In genomic region chr4:41097871-41098576, GRCm38 (mm10) we compare ENCODE assay signal across 8 mouse cellular contexts. TPM values are rescaled to one million over a fixed set of nuclear protein-coding genes. Genes with fewer than 3 reads are reported as not detected.
DNase-seq lines count a peak whose midpoint lies in the region; ATAC-seq lines count a peak whose summit lies in the region.

Aqp3 (minus strand) TSS chr4:41098183.

- no peaks in the 10 kb centered on the region for H3K36me3 ChIP-seq in heart, embryonic 14.5 days (ENCODE audit: control insufficient read depth, insufficient read depth, low read length)
- no peaks in the 10 kb centered on the region for H3K36me3 ChIP-seq in kidney, embryonic 16.5 days (ENCODE audit: insufficient read depth, low read length)

- 1% methylated on average over 42 of the region's 42 CpGs for WGBS in heart, embryonic 14.5 days
- WGBS in kidney, embryonic 16.5 days, result 1% methylated on average over 42 of the region's 42 CpGs

- peak; percentile 62 for DNase-seq in CD4-positive, CD25-positive, alpha-beta regulatory T cell, adult 2 months (ENCODE audit: low read depth, low spot score)
- DNase-seq in adrenal gland, postnatal 25 days, result peak; percentile 52
- DNase-seq in lung, postnatal 25 days (ENCODE audit: low spot score), result peak; percentile 24
- peak; percentile 53 to 71 for DNase-seq in spleen, postnatal 10 days (ENCODE audit: low spot score in 2 of 2)
- DNase-seq in frontal cortex, postnatal 25 days (ENCODE audit: low spot score in 2 of 2), result no peak

- peak within 1 kb of the TSS; percentile 44 to 45 for H3K4me3 ChIP-seq in heart, embryonic 14.5 days (ENCODE audit: control insufficient read depth in 1 of 2, insufficient read depth in 1 of 2, low read depth in 1 of 2, low read length in 2 of 2)
- peak within 1 kb of the TSS; percentile 43 for H3K4me3 ChIP-seq in kidney, embryonic 16.5 days (ENCODE audit: low read length)

- H3K27ac ChIP-seq in heart, embryonic 14.5 days (replicated peaks in 1 of 2; ENCODE audit: control insufficient read depth in 1 of 2, insufficient read depth in 1 of 2, low read depth in 2 of 2, low read length in 2 of 2), result no peak within 1 kb of the TSS
- H3K27ac ChIP-seq in kidney, embryonic 16.5 days (ENCODE audit: low read length), result peak within 1 kb of the TSS; percentile 50

- peaks cover 36 to 38% of the 10 kb centered on the region in 2 experiments for H3K4me1 ChIP-seq in heart, embryonic 14.5 days (ENCODE audit: control insufficient read depth in 2 of 2, insufficient read depth in 2 of 2, low read length in 2 of 2)
- peaks cover 23% of the 10 kb centered on the region for H3K4me1 ChIP-seq in kidney, embryonic 16.5 days (ENCODE audit: insufficient read depth, low read length)

- peaks cover 6% of the 10 kb centered on the region; the same call in 1 of the 2 replicates for H3K27me3 ChIP-seq in heart, embryonic 14.5 days (ENCODE audit: control insufficient read depth, insufficient read depth, low read length)
- H3K27me3 ChIP-seq in kidney, embryonic 16.5 days (ENCODE audit: insufficient read depth, low read length), result peaks cover 5% of the 10 kb centered on the region

- H3K4me2 ChIP-seq in heart, embryonic 14.5 days (ENCODE audit: low read length), result peak within 1 kb of the TSS; percentile 91
- peak within 1 kb of the TSS; percentile 79 for H3K4me2 ChIP-seq in kidney, embryonic 16.5 days (replicated peaks; ENCODE audit: low read depth, low read length)

- H3K9ac ChIP-seq in heart, embryonic 14.5 days (ENCODE audit: low read length), result peak within 1 kb of the TSS; percentile 57
- H3K9ac ChIP-seq in kidney, embryonic 16.5 days (replicated peaks; ENCODE audit: low read length), result peak within 1 kb of the TSS; percentile 47

- H3K9me3 ChIP-seq in heart, embryonic 14.5 days (ENCODE audit: control insufficient read depth, low read length), result no peaks in the 10 kb centered on the region
- no peaks in the 10 kb centered on the region for H3K9me3 ChIP-seq in kidney, embryonic 16.5 days (ENCODE audit: low read length)

- ATAC-seq in CD4-positive, CD25-positive, alpha-beta regulatory T cell, adult 4 months, result no peak
- no peak for ATAC-seq in heart, embryonic 14.5 days (ENCODE audit: insufficient number of reproducible peaks, insufficient read depth, low FRiP score, low read depth)
- peak; percentile 33; the same call in 1 of the 2 replicates for ATAC-seq in kidney, embryonic 16.5 days (ENCODE audit: low FRiP score, low TSS enrichment)

RNA-seq across cellular contexts. Expression of gene Aqp3, which starts in this region (rescaled TPM):
- polyA plus RNA-seq in CD4-positive, CD25-positive, alpha-beta regulatory T cell, adult 4 months (2017; shearing (Covaris generic)), result 10 to 100 TPM in 1 of 2 experiments, 1 to 10 TPM in 1; 8.3 to 13.9 TPM
- total RNA-seq in adrenal gland, postnatal 25 days (2021), result not detected in 2 replicates
- 0.19 and 0.55 TPM in 2 replicates for polyA plus RNA-seq in heart, embryonic 14.5 days (2014; fragmentation: Nextera tagmentation; extraction: Ambion mirVana)
- 55.3 and 56.8 TPM in 2 replicates for polyA plus RNA-seq in kidney, embryonic 16.5 days (2015; fragmentation: Nextera tagmentation; extraction: Ambion mirVana)

Comparison
In these comparisons a context has a peak if more than half of its experiments do, and no peak if none do; other contexts are left out.
1. Peak in DNase-seq in adrenal gland, postnatal 25 days; RNA of the gene not detected or under 1 TPM.
2. DNase-seq: peak in CD4-positive, CD25-positive, alpha-beta regulatory T cell, adult 2 months (single experiment), lung, postnatal 25 days (single experiment) and spleen, postnatal 10 days (2 of 2); none in frontal cortex, postnatal 25 days (0 of 2).